Mouse (Mus musculus) heart, embryonic 11.5 days (tissue): ENCODE measurements around the gene Ssbp4. TPM values are rescaled to one million over a fixed set of nuclear protein-coding genes. Genes with fewer than 3 reads are reported as not detected.
A peak's percentile ranks its signal among the peaks of the same experiment; 100 is the strongest.

Experiments used
- ATAC-seq: fragments of 200-750 bp; cut with Nextera tagmentation; replicated peaks from 2 replicates; pipeline ENCODE4 v1.8.0; 2017; ENCODE audit warnings: moderate library complexity; ENCODE audit not compliant: insufficient number of reproducible peaks, low FRiP score, low TSS enrichment
- H3K27ac ChIP-seq: fragments of 300-500 bp; sonication (generic); 2 replicates; pipeline ENCODE4 v1.5.1; 2014; ENCODE audit warnings: mild to moderate bottlenecking, low read depth, low read length
- H3K27me3 ChIP-seq: fragments of 300-500 bp; sonication (generic); 2 replicates; pipeline ENCODE4 v1.6.1; 2014; ENCODE audit warnings: mild to moderate bottlenecking, low read length, mixed read lengths; ENCODE audit not compliant: control insufficient read depth, insufficient read depth
- H3K36me3 ChIP-seq: fragments of 300-500 bp; sonication (generic); 2 replicates; pipeline ENCODE4 v1.6.1; 2014; ENCODE audit warnings: mild to moderate bottlenecking, low read length, moderate library complexity, mixed read lengths; ENCODE audit not compliant: control insufficient read depth, insufficient read depth
- H3K4me1 ChIP-seq: fragments of 300-500 bp; sonication (generic); 2 replicates; pipeline ENCODE4 v1.6.1; 2014; ENCODE audit warnings: low read length; ENCODE audit not compliant: control insufficient read depth, insufficient read depth
- H3K4me2 ChIP-seq: fragments of 300-500 bp; sonication (generic); 2 replicates; pipeline ENCODE4 v1.6.1; 2014; ENCODE audit warnings: mild to moderate bottlenecking, moderate library complexity
- H3K4me3 ChIP-seq: fragments of 300-500 bp; sonication (generic); 2 replicates; pipeline ENCODE4 v1.5.1; 2014; ENCODE audit warnings: low read depth, low read length
- H3K9ac ChIP-seq: fragments of 300-500 bp; sonication (generic); 2 replicates; pipeline ENCODE4 v1.6.1; 2014; ENCODE audit warnings: mild to moderate bottlenecking, low read depth, low read length, moderate library complexity
- H3K9me3 ChIP-seq: fragments of 300-500 bp; sonication (generic); replicated peaks from 2 replicates; pipeline ENCODE4 v1.6.1; 2016; ENCODE audit warnings: low read length; ENCODE audit not compliant: control insufficient read depth
- WGBS: fragments of 180-500 bp; shearing (Covaris S2); extraction: QIAGEN DNeasy Blood & Tissue Kit; methylation state at CpG from one replicate; pipeline ENCODE4 v1.1.7; 2014; ENCODE audit not compliant: insufficient replicate concordance; 5-methylcytosine and 5-hydroxymethylcytosine counted together
- polyA plus RNA-seq: library from polyadenylated mRNA; unstranded; fragments of >200 nt; fragmentation: Nextera tagmentation; extraction: Ambion mirVana; gene quantifications from 2 replicates; pipeline ENCODE4 v1.2.1, GENCODE M21; 2014

Gene Ssbp4
- 72.5 and 78.9 TPM in 2 replicates for polyA plus RNA-seq

DNA sequence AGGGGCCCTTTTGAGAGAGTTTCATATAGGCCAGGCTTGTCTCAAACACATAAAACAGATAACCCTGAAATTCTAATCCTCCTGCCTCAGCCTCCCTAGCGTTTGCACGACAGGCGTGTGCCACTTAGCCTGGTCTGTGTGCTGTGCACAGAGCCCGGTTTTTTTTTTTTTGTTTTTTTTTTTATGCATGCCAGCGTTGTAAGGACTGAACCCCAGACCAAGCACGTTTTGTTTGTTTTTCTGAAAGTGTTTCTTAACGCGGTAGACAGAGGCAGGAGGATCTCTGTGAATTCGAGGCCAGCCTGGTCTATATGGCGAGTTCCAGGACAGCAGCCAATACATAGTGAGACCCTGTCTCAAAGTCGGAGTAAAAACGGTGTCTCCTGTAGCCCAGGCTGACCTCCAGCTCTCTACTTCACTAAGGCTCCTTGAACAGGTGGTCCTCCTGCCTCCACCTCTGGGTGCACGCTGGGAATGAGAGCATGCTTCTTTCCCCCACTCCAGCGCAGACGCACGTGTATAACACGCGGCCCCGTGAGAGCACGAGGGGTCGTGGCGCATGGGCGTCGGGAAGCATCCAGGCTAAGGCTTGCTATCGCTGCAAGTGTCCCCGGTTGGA is at the start of gene Ssbp4:
TSS of gene Ssbp4 (minus strand) at position 124 of the 619 bp plus-strand sequence.
- H3K9ac ChIP-seq, result peak within 1 kb of the TSS; percentile 94
- no peaks in the 10 kb centered on the region for H3K27me3 ChIP-seq
- H3K36me3 ChIP-seq, result no peaks in the 10 kb centered on the region; the same call in 1 of the 2 replicates
- peak within 1 kb of the TSS; percentile 78 for H3K4me3 ChIP-seq
- no peaks in the 10 kb centered on the region for H3K9me3 ChIP-seq
- no peak for ATAC-seq
- peaks cover 24% of the 10 kb centered on the region for H3K4me1 ChIP-seq
- H3K27ac ChIP-seq, result peak within 1 kb of the TSS; percentile 99
- peak within 1 kb of the TSS; percentile 100 for H3K4me2 ChIP-seq
- 3% methylated on average over 26 of the region's 26 CpGs for WGBS

DNA sequence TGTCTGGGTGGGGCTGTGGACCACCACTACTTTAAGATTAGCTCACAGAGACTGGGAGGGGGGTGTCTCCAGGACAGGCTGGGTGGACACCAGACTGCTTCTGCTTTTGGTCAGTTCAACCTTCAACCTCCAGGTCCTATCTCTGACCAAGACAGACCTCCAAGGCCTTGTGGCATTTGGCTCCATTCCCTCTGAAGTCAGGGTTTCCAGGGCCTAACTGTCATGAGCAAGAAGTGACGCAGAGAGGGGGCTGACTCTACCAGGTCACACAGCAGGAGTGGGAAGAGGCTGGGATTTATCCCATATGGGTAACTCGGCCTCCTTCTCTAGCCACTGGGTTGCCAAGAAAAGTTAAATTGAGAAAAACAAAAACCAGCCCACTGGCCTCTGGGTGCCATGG is 49.1 kb upstream of the Ssbp4 start:
- ATAC-seq, result no peak
- H3K9me3 ChIP-seq, result no peaks in the 10 kb centered on the region
- H3K36me3 ChIP-seq, result peaks cover 9% of the 10 kb centered on the region
- H3K4me3 ChIP-seq, result no peak overlapping the region
- peak overlapping the region; percentile 58; the same call in 1 of the 2 replicates for H3K9ac ChIP-seq
- H3K27me3 ChIP-seq, result no peaks in the 10 kb centered on the region
- WGBS, result 83% methylated on average over 2 of the region's 2 CpGs
- H3K4me1 ChIP-seq, result peaks cover 21% of the 10 kb centered on the region
- H3K27ac ChIP-seq, result no peak overlapping the region
- peak overlapping the region; percentile 94 for H3K4me2 ChIP-seq

DNA sequence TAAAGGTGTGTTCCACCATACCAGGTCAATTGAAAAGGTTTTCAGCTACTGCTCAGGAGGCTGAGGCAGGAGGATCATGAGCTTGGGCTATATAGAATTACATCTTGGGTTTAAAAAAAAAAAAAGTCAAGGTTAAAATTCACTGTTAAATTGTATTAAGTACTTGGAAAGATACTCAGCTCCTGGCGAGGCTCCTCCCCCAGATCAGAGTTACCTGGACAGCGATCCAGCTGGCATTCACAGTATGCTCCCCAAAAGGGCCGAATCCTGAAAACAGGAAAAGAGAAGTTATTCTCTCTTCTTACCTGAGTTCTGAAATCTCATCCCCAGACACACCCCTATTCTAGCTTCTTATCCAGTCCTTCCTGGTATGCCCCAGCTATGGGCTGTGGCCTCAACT is 48.5 kb upstream of the Ssbp4 start:
- WGBS, result 88% methylated on average over 3 of the region's 3 CpGs
- Histone ChIP-seq H3K4me1 (peaks cover 21% of the 10 kb centered on the region), H3K36me3 (peaks cover 9% of the 10 kb centered on the region), H3K27me3 (no peaks in the 10 kb centered on the region), H3K4me2 (no peak overlapping the region), H3K27ac (no peak overlapping the region), H3K9ac (no peak overlapping the region), H3K4me3 (no peak overlapping the region), H3K9me3 (no peaks in the 10 kb centered on the region)
- ATAC-seq, result no peak

DNA sequence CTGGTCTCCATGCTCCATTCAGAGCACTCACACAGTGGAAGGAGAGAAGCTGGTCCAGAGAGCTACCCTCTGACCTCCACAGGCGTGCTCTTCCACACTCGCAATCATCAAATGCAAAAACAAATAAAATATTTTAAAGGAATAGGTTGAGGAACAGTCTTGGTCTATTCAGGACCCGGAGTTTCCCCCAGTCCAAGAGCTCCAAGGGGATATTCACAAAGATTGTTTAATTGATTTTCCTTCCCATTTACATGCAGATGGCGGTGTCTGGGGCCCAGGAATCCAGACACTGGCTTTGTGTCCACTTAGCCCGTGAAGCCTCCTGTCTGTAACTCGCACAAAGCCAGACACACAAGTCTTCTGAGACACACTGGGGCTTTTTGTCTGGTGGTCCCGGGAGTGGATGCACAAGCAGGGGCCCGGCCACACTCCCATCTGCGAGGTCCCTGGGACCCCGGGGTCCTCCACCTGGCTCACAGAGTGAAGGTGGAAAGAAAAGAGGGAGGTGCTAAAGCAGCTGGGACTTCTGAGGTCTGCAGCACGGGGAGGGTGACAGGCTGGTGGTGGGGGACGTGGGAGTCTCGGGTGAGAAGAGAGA is 47.6 kb upstream of the Ssbp4 start:
- Histone ChIP-seq H3K9ac (peak overlapping the region; percentile 28; the same call in 1 of the 2 replicates), H3K4me2 (no peak overlapping the region), H3K36me3 (peaks cover 13% of the 10 kb centered on the region), H3K27ac (no peak overlapping the region), H3K27me3 (no peaks in the 10 kb centered on the region), H3K9me3 (no peaks in the 10 kb centered on the region), H3K4me1 (peaks cover 21% of the 10 kb centered on the region), H3K4me3 (no peak overlapping the region)
- 72% methylated on average over 13 of the region's 13 CpGs for WGBS
- ATAC-seq, result no peak

DNA sequence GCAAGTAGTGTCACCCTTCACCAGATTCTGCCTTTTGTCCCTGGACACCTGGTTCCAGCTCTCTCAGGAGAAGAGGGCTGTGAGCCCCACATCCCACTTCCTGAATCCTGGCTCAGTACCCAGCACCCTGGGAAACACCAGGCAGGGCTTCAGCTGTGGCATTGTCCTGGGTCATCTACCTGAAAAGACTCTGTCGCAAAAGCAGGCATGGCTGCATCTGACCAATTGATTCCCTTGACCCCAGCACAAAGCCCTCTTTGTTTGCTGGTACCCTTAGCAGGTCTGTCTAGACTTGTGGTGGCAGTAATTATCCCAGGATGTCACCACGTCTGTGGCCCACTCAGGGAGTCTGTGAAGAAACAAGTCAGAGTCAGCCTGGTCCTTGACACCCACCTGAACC is 46.8 kb upstream of the Ssbp4 start:
- H3K4me3 ChIP-seq, result no peak overlapping the region
- 65% methylated on average over 2 of the region's 2 CpGs for WGBS
- no peak for ATAC-seq
- no peak overlapping the region for H3K9ac ChIP-seq
- no peaks in the 10 kb centered on the region for H3K9me3 ChIP-seq
- H3K27me3 ChIP-seq, result no peaks in the 10 kb centered on the region
- no peak overlapping the region for H3K4me2 ChIP-seq
- peaks cover 19% of the 10 kb centered on the region for H3K4me1 ChIP-seq
- peaks cover 15% of the 10 kb centered on the region for H3K36me3 ChIP-seq
- no peak overlapping the region for H3K27ac ChIP-seq

DNA sequence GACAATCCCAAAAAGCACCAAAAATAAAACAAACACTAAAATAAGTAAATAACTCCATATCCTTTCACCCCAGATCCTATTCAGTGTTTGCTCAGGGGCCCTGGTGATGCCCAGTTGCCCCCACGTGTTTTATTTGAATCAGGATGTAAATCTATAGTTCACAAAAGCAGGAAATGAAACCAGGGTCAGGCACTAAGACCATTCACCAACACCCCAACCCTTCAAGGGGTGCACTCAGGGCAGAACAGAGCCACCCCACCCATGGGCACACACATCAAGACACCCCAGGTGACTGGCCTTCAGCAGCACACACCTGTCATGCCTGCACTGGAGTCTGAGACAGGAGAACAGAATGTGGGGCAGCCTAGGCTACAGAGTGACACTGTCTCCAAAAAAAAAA is 45.4 kb upstream of the Ssbp4 start:
- Histone ChIP-seq H3K4me2 (no peak overlapping the region), H3K27ac (no peak overlapping the region), H3K27me3 (no peaks in the 10 kb centered on the region), H3K4me3 (no peak overlapping the region), H3K36me3 (peaks cover 15% of the 10 kb centered on the region), H3K9ac (no peak overlapping the region), H3K9me3 (no peaks in the 10 kb centered on the region), H3K4me1 (peaks cover 21% of the 10 kb centered on the region)
- ATAC-seq, result no peak
- 71% methylated on average over 1 of the region's 1 CpGs for WGBS

DNA sequence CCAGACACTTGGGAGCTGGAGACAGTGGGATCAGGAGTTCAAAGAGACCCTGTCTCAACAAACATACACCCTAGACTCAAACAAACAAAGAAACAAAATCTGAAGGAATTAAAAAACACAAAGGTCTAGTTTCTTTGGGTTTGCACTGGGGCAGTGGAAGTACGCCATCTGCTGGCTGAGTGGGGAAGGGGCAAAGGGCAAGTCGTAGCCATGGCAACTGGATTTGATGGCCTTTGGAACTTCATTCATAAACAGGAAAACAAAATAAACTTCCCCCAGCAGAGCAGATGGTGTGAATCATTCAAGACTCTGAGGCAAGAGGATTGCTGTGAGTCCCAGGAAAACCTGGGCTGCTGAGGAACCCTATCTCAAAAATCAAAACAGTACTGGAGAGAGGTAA is 44.6 kb upstream of the Ssbp4 start:
- no peak overlapping the region for H3K27ac ChIP-seq
- H3K9ac ChIP-seq, result no peak overlapping the region
- ATAC-seq, result no peak
- no peaks in the 10 kb centered on the region for H3K9me3 ChIP-seq
- H3K36me3 ChIP-seq, result peaks cover 15% of the 10 kb centered on the region
- no peak overlapping the region for H3K4me3 ChIP-seq
- no peak overlapping the region for H3K4me2 ChIP-seq
- H3K27me3 ChIP-seq, result no peaks in the 10 kb centered on the region
- WGBS, result 61% methylated on average over 2 of the region's 2 CpGs
- H3K4me1 ChIP-seq, result peaks cover 23% of the 10 kb centered on the region

DNA sequence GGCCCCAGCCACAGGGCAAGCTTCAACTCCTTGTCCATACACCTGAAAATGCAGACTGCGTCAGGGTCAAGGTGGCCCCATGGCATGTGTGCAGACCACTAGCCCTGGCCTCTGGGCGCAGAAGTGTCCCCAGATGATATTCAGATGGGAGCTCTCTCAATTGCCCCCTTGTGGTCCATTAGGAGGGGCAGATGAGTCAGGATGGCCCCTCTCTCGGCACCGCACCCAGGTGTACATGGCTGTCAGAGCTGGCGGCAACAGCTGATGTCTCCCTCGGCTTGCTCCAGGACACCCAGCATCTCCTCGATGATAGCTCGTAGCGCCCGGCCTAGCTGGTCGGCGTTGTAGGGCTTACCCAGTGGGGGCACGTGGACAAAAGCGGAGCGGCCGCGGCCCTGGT is 41.7 kb upstream of the Ssbp4 start:
- WGBS, result 95% methylated on average over 17 of the region's 17 CpGs
- H3K27ac ChIP-seq, result no peak overlapping the region
- no peak overlapping the region for H3K4me2 ChIP-seq
- H3K9ac ChIP-seq, result no peak overlapping the region
- H3K27me3 ChIP-seq, result no peaks in the 10 kb centered on the region
- H3K4me3 ChIP-seq, result no peak overlapping the region
- peaks cover 10% of the 10 kb centered on the region; the same call in 1 of the 2 replicates for H3K36me3 ChIP-seq
- no peak for ATAC-seq
- no peaks in the 10 kb centered on the region for H3K9me3 ChIP-seq
- peaks cover 40% of the 10 kb centered on the region for H3K4me1 ChIP-seq

DNA sequence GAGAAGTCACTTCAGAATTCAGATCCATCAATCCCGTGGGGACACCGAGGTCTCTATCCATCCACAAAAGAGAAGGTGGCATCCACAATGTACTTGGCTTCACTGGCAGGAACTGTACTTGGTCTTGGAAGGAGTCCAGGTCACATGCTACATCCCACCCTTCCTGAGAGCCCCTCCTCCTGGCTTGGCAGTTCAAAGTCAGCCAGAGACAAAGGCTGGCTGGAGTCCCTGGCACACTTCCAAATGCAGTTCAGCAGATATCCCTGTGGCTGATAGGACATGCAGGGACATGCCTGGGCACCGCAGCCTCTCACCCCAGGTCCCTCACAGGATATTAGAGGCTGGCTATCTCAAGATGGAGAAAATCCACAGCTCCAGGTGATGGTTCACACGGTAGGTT is 40.7 kb upstream of the Ssbp4 start:
- 0 out of 2 replicates have a peak overlapping the region, but pooled peaks have one; percentile 2 for H3K4me2 ChIP-seq
- no peak overlapping the region for H3K4me3 ChIP-seq
- H3K9me3 ChIP-seq, result no peaks in the 10 kb centered on the region
- H3K36me3 ChIP-seq, result peaks cover 10% of the 10 kb centered on the region; the same call in 1 of the 2 replicates
- H3K27ac ChIP-seq, result peak overlapping the region; percentile 65
- H3K27me3 ChIP-seq, result no peaks in the 10 kb centered on the region
- ATAC-seq, result peak; percentile 62
- no peak overlapping the region for H3K9ac ChIP-seq
- WGBS, result 39% methylated on average over 4 of the region's 4 CpGs
- H3K4me1 ChIP-seq, result peaks cover 41% of the 10 kb centered on the region
